Mouse (Mus musculus): ENCODE measurements around the gene Usp37. TPM values are rescaled to one million over a fixed set of nuclear protein-coding genes. Genes with fewer than 3 reads are reported as not detected.

The Usp37 gene
- total RNA-seq, 4 experiments from 2014 or later, result 6.6 to 9.1 (median 8.3) TPM

- peak; percentile 22 for DNase-seq (ENCODE audit: low spot score)
Observed at GRCm38 (mm10) chr1:74460273-74460672, 83.8 kb downstream of the Usp37 start.

GRCm38 (mm10) chr1:74452611-74453045 is 91.5 kb downstream of the Usp37 start:
- DNase-seq (ENCODE audit: low spot score), result peak; percentile 52

GRCm38 (mm10) chr1:74444538-74444937 is 99.5 kb downstream of the Usp37 start:
- no peak for DNase-seq (ENCODE audit: low spot score)

- DNase-seq (ENCODE audit: low spot score), result no peak
Observed at GRCm38 (mm10) chr1:74439166-74439876, 104.8 kb downstream of the Usp37 start.

- peak; percentile 36 for DNase-seq (ENCODE audit: low spot score)
Observed at GRCm38 (mm10) chr1:74437702-74438427, 106.2 kb downstream of the Usp37 start.

GRCm38 (mm10) chr1:74435563-74435962 is 108.5 kb downstream of the Usp37 start:
- no peak for DNase-seq (ENCODE audit: low spot score)

GRCm38 (mm10) chr1:74434596-74434995 is 109.5 kb downstream of the Usp37 start:
- peak; percentile 21 for DNase-seq (ENCODE audit: low spot score)

GRCm38 (mm10) chr1:74433220-74433619 is 110.9 kb downstream of the Usp37 start:
- no peak for DNase-seq (ENCODE audit: low spot score)

- no peak for DNase-seq (ENCODE audit: low spot score)
Observed at GRCm38 (mm10) chr1:74425845-74426244, 118.2 kb downstream of the Usp37 start.

- DNase-seq (ENCODE audit: low spot score), result no peak
Observed at GRCm38 (mm10) chr1:74423147-74423546, 120.9 kb downstream of the Usp37 start.

- DNase-seq (ENCODE audit: low spot score), result peak; percentile 29
Observed at GRCm38 (mm10) chr1:74419440-74419794, 124.7 kb downstream of the Usp37 start.

GRCm38 (mm10) chr1:74418747-74419439 is 125.2 kb downstream of the Usp37 start:
- DNase-seq (ENCODE audit: low spot score), result peak; percentile 24

- DNase-seq (ENCODE audit: low spot score), result no peak
Observed at GRCm38 (mm10) chr1:74415143-74415542, 128.9 kb downstream of the Usp37 start.

GRCm38 (mm10) chr1:74412711-74413110 is 131.4 kb downstream of the Usp37 start:
- DNase-seq (ENCODE audit: low spot score), result no peak

- no peak for DNase-seq (ENCODE audit: low spot score)
Observed at GRCm38 (mm10) chr1:74411753-74412325, 132.2 kb downstream of the Usp37 start.

- no peak for DNase-seq (ENCODE audit: low spot score)
Observed at GRCm38 (mm10) chr1:74408589-74409504, 135.2 kb downstream of the Usp37 start, which contains the start of gene Vil1. Gene Vil1, plus strand, starts transcription at chr1:74409376.

- DNase-seq (ENCODE audit: low spot score), result no peak
Observed at GRCm38 (mm10) chr1:74404206-74404605, 139.9 kb downstream of the Usp37 start.

GRCm38 (mm10) chr1:74401015-74401702 is 142.9 kb downstream of the Usp37 start:
- no peak for DNase-seq (ENCODE audit: low spot score)

GRCm38 (mm10) chr1:74400531-74400930 is 143.6 kb downstream of the Usp37 start:
- no peak for DNase-seq (ENCODE audit: low spot score)

- peak; percentile 68 for DNase-seq (ENCODE audit: low spot score)
Observed at GRCm38 (mm10) chr1:74397919-74398451, 146.1 kb downstream of the Usp37 start.

All from heart, adult 8-10 months (tissue).